Mouse (Mus musculus): ENCODE results near the gene Prune2. TPM values are rescaled to one million over a fixed set of nuclear protein-coding genes. Genes with fewer than 3 reads are reported as not detected.

Gene Prune2
- total and polyA plus RNA-seq, 3 experiments: 16.3 to 54.6 (median 48.7) TPM

DNA sequence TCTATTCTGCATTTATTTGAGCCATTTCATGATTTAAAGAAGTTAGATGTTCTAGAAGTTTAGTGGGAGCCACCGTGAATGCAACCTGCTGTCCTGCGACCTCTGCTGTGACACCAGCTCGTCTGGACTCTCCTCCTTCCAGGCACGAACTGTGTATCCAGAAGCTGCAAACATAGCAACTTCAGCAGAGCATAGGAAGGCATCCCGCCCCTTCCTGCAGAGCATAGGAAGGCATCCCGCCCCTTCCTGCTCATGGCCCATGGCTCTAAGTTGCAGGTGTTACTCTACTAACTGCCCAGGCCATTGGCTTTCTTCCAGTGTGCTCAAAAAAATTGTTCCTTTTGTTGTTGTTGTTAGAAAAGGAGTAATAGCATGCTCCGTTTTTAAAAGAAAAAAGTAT lies 294.9 kb downstream of the Prune2 start:
- no peak overlapping the region for H3K9ac ChIP-seq (ENCODE audit: low read depth, low read length)
- no peak overlapping the region for H3K27ac ChIP-seq
- no peak overlapping the region for H3K4me3 ChIP-seq
- intact Hi-C loops (cut with DNase I): no loop called here
- no peaks in the 10 kb centered on the region for H3K36me3 ChIP-seq (ENCODE audit: control insufficient read depth, insufficient read depth, low read length)
- 0 out of 2 replicates have a peak, but pooled peaks cover 1% of the 10 kb centered on the region for H3K4me1 ChIP-seq (ENCODE audit: control insufficient read depth, insufficient read depth, low read length)
- H3K79me2 ChIP-seq (replicated peaks; ENCODE audit: control insufficient read depth, insufficient read depth, low read length): no peaks in the 10 kb centered on the region
- DNase-seq: no peak
- TF ChIP-seq POLR2A (IDR thresholded peaks at IDR 0.05; ENCODE audit: insufficient read depth, low read depth, low read length) (no peak), CTCF (IDR thresholded peaks at IDR 0.05) (no peak)
- 54% methylated on average over 7 of the region's 7 CpGs for WGBS
- no peaks in the 10 kb centered on the region for H3K27me3 ChIP-seq (ENCODE audit: control insufficient read depth, insufficient read depth, low read length)

DNA sequence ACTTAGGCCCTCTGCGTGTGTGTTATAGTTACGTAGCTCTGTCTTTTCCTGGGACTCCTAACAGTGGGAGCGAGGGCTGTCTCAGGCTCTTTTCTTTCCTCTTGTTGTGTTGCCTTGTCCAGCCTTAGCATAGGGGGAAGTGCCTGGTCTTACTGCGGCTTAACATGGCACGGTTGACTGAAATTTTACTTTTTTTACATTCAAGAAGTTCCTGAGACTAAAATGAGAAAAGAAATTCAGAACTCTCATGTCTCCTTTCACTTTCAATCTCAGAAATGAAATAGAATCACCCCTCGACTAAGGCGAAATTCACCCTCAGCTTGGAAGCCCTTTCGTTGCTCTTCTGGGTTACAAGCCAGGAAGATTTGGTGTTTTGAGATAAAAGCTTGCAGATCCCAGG lies 295.5 kb downstream of the Prune2 start:
- H3K9ac ChIP-seq (ENCODE audit: low read depth, low read length): no peak overlapping the region
- 0 out of 2 replicates have a peak, but pooled peaks cover 1% of the 10 kb centered on the region for H3K4me1 ChIP-seq (ENCODE audit: control insufficient read depth, insufficient read depth, low read length)
- no peak overlapping the region for H3K27ac ChIP-seq
- DNase-seq: no peak
- intact Hi-C loops (cut with DNase I): no loop called here
- H3K79me2 ChIP-seq (replicated peaks; ENCODE audit: control insufficient read depth, insufficient read depth, low read length): no peaks in the 10 kb centered on the region
- H3K36me3 ChIP-seq (ENCODE audit: control insufficient read depth, insufficient read depth, low read length): no peaks in the 10 kb centered on the region
- H3K27me3 ChIP-seq (ENCODE audit: control insufficient read depth, insufficient read depth, low read length): no peaks in the 10 kb centered on the region
- TF ChIP-seq EP300 (IDR thresholded peaks at IDR 0.05; ENCODE audit: insufficient read depth, low read depth, low read length) (no peak), POLR2A (IDR thresholded peaks at IDR 0.05; ENCODE audit: insufficient read depth, low read depth, low read length) (no peak), CTCF (IDR thresholded peaks at IDR 0.05) (no peak)
- H3K4me3 ChIP-seq: no peak overlapping the region
- 93% methylated on average over 8 of the region's 8 CpGs for WGBS

DNA sequence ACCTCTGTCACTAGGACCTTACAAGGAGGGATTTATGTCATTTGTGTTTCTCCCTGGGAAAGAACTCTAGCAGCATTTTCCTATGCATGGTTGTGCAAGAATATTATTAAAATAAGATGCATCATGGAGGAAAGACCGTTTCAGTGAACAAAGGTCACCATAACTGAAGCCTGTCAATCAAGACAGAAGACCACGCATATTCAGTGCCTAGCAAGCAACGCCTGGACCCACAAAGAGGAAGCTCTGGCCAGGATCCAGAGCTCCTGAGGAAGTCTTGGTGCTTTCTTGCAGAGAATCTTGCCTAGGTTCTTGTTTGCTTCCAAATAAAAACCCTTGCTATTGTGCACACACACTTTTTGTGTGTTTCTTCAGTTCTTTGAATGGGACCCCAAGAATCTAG lies 296.9 kb downstream of the Prune2 start:
- no peak overlapping the region for H3K27ac ChIP-seq
- no peaks in the 10 kb centered on the region for H3K36me3 ChIP-seq (ENCODE audit: control insufficient read depth, insufficient read depth, low read length)
- TF ChIP-seq POLR2A (IDR thresholded peaks at IDR 0.05; ENCODE audit: insufficient read depth, low read depth, low read length) (no peak), CTCF (IDR thresholded peaks at IDR 0.05) (no peak), EP300 (IDR thresholded peaks at IDR 0.05; ENCODE audit: insufficient read depth, low read depth, low read length) (no peak)
- H3K27me3 ChIP-seq (ENCODE audit: control insufficient read depth, insufficient read depth, low read length): no peaks in the 10 kb centered on the region
- no peak overlapping the region for H3K9ac ChIP-seq (ENCODE audit: low read depth, low read length)
- 0 out of 2 replicates have a peak, but pooled peaks cover 1% of the 10 kb centered on the region for H3K4me1 ChIP-seq (ENCODE audit: control insufficient read depth, insufficient read depth, low read length)
- intact Hi-C loops (cut with DNase I): no loop called here
- WGBS: 36% methylated on average over 3 of the region's 3 CpGs
- DNase-seq: no peak
- H3K4me3 ChIP-seq: no peak overlapping the region
- no peaks in the 10 kb centered on the region for H3K79me2 ChIP-seq (replicated peaks; ENCODE audit: control insufficient read depth, insufficient read depth, low read length)

DNA sequence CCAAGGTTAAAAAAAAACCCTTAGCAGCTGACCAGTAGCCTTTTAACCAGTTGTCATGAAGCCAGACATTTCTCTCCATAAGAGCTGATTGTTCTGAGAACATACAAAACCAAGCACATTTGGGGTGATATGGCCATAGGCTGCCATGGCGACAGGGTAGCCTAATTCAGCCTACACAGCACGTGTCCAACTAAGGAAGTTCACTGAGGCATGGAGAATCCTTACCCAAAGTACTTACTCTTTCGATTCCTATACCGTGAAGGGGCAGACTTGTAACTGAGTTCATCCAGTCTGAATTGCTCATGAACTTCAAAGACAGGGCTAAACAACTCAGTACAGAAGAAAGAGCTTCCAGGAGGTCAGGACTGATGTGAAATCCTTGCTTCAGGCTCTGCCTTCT lies 299.6 kb downstream of the Prune2 start:
- Histone ChIP-seq H3K79me2 (replicated peaks; ENCODE audit: control insufficient read depth, insufficient read depth, low read length) (no peaks in the 10 kb centered on the region), H3K36me3 (ENCODE audit: control insufficient read depth, insufficient read depth, low read length) (no peaks in the 10 kb centered on the region), H3K27ac (no peak overlapping the region), H3K4me3 (no peak overlapping the region), H3K9ac (ENCODE audit: low read depth, low read length) (no peak overlapping the region), H3K4me1 (ENCODE audit: control insufficient read depth, insufficient read depth, low read length) (0 out of 2 replicates have a peak, but pooled peaks cover 1% of the 10 kb centered on the region), H3K27me3 (ENCODE audit: control insufficient read depth, insufficient read depth, low read length) (no peaks in the 10 kb centered on the region)
- TF ChIP-seq EP300 (IDR thresholded peaks at IDR 0.05; ENCODE audit: insufficient read depth, low read depth, low read length): no peak
- no peak for TF ChIP-seq CTCF (IDR thresholded peaks at IDR 0.05)
- TF ChIP-seq POLR2A (IDR thresholded peaks at IDR 0.05; ENCODE audit: insufficient read depth, low read depth, low read length): no peak
- no peak for DNase-seq
- 76% methylated on average over 4 of the region's 4 CpGs for WGBS
- intact Hi-C loops (cut with DNase I): no loop called here

DNA sequence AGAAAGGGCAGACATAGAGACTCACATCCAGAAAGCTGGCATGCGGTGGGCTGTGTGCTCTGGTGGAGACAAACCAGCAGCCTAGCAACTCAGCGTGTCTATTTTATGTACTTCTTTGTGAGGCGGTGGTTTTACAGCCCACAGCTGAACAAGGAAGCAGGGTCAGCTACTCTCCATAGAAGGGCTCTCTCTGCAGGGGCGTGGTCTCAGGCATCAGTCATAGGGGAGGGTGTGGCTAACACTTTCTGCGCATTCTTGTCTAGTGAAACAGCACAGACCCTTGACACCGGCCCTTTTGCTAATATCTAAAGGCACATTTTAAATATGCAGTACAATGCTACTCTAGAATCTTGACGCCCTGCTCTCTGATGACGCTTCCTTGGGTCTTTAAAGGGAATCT lies 300.5 kb downstream of the Prune2 start:
- WGBS: 78% methylated on average over 8 of the region's 8 CpGs

DNA sequence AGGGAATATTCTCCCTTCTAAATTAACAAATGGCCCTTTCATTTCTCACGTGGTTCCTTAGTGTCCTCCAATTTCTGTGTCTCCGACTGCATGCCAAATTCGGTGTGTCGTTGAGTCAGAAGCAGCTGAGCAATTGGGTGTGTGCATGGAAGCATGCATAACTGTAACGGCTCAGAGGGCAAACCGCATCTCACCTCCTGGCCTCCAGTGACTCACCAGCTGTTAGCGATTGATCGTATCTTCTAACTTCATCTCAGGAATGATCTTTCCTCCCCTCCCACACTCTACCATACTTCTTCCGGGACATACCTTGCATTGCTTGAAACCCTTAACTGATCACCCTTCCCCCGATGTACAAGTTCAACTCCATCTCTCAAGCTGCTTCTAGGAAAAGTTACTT lies 300.9 kb downstream of the Prune2 start:
- no peak overlapping the region for H3K4me3 ChIP-seq
- 0 out of 2 replicates have a peak, but pooled peaks cover 1% of the 10 kb centered on the region for H3K4me1 ChIP-seq (ENCODE audit: control insufficient read depth, insufficient read depth, low read length)
- no peak overlapping the region for H3K27ac ChIP-seq
- H3K9ac ChIP-seq (ENCODE audit: low read depth, low read length): no peak overlapping the region
- no peaks in the 10 kb centered on the region for H3K79me2 ChIP-seq (replicated peaks; ENCODE audit: control insufficient read depth, insufficient read depth, low read length)
- no peaks in the 10 kb centered on the region for H3K27me3 ChIP-seq (ENCODE audit: control insufficient read depth, insufficient read depth, low read length)
- intact Hi-C loops (cut with DNase I): no loop called here
- no peaks in the 10 kb centered on the region for H3K36me3 ChIP-seq (ENCODE audit: control insufficient read depth, insufficient read depth, low read length)
- 83% methylated on average over 10 of the region's 10 CpGs for WGBS
- no peak for TF ChIP-seq CTCF (IDR thresholded peaks at IDR 0.05)
- no peak for TF ChIP-seq EP300 (IDR thresholded peaks at IDR 0.05; ENCODE audit: insufficient read depth, low read depth, low read length)
- TF ChIP-seq POLR2A (IDR thresholded peaks at IDR 0.05; ENCODE audit: insufficient read depth, low read depth, low read length): no peak
- no peak for DNase-seq

More for the DNA sequence above, 300.5 kb downstream of the Prune2 start:
- H3K79me2 ChIP-seq (replicated peaks; ENCODE audit: control insufficient read depth, insufficient read depth, low read length): no peaks in the 10 kb centered on the region
- intact Hi-C loops (cut with DNase I): no loop called here
- no peak for DNase-seq
- H3K4me1 ChIP-seq (ENCODE audit: control insufficient read depth, insufficient read depth, low read length): 0 out of 2 replicates have a peak, but pooled peaks cover 1% of the 10 kb centered on the region
- no peak overlapping the region for H3K27ac ChIP-seq
- TF ChIP-seq POLR2A (IDR thresholded peaks at IDR 0.05; ENCODE audit: insufficient read depth, low read depth, low read length) (no peak), EP300 (IDR thresholded peaks at IDR 0.05; ENCODE audit: insufficient read depth, low read depth, low read length) (no peak), CTCF (IDR thresholded peaks at IDR 0.05) (no peak)
- H3K36me3 ChIP-seq (ENCODE audit: control insufficient read depth, insufficient read depth, low read length): no peaks in the 10 kb centered on the region
- H3K27me3 ChIP-seq (ENCODE audit: control insufficient read depth, insufficient read depth, low read length): no peaks in the 10 kb centered on the region
- H3K4me3 ChIP-seq: no peak overlapping the region
- H3K9ac ChIP-seq (ENCODE audit: low read depth, low read length): no peak overlapping the region
